Mouse (Mus musculus) kidney, postnatal 0 days (tissue): ENCODE results near the gene Map3k12. TPM values are rescaled to one million over a fixed set of nuclear protein-coding genes. Genes with fewer than 3 reads are reported as not detected.

Experiments
- ATAC-seq: fragments of 200-750 bp; cut with Nextera tagmentation; replicated peaks from 2 replicates; pipeline ENCODE4 v1.8.0; 2017; ENCODE audit warnings: low read depth, moderate number of reproducible peaks, moderate TSS enrichment, moderate library complexity; ENCODE audit not compliant: low FRiP score
- DNase-seq: peaks from one replicate; pipeline ENCODE4 v3.0.0-alpha.2; 2016; ENCODE audit warnings: low spot score
- H3K27ac ChIP-seq: fragments of 300-500 bp; sonication (generic); 2 replicates; pipeline ENCODE4 v1.5.1; 2014; ENCODE audit warnings: mild to moderate bottlenecking
- H3K27me3 ChIP-seq: fragments of 300-500 bp; sonication (generic); 2 replicates; pipeline ENCODE4 v1.6.1; 2014; ENCODE audit warnings: low read length, mixed read lengths; ENCODE audit not compliant: insufficient read depth
- H3K36me3 ChIP-seq: fragments of 300-500 bp; sonication (generic); 2 replicates; pipeline ENCODE4 v1.6.1; 2014; ENCODE audit warnings: low read length, mixed read lengths; ENCODE audit not compliant: insufficient read depth
- H3K4me1 ChIP-seq: fragments of 300-500 bp; sonication (generic); replicated peaks from 2 replicates; pipeline ENCODE4 v1.6.1; 2014; ENCODE audit warnings: antibody characterized with exemption, low read length, mixed read lengths; ENCODE audit not compliant: insufficient read depth
- H3K4me2 ChIP-seq: fragments of 300-500 bp; sonication (generic); 2 replicates; pipeline ENCODE4 v1.6.1; 2014; ENCODE audit warnings: mild to moderate bottlenecking, low read length, moderate library complexity, mixed read lengths
- H3K4me3 ChIP-seq: fragments of 300-500 bp; sonication (generic); replicated peaks from 2 replicates; pipeline ENCODE4 v1.5.1; 2014; ENCODE audit warnings: low read depth, low read length
- H3K9ac ChIP-seq: fragments of 300-500 bp; sonication (generic); 2 replicates; pipeline ENCODE4 v1.6.1; 2014; ENCODE audit warnings: low read depth, low read length
- H3K9me3 ChIP-seq: fragments of 300-500 bp; sonication (generic); replicated peaks from 2 replicates; pipeline ENCODE4 v1.6.1; 2016; ENCODE audit warnings: low read length, inconsistent platforms, mixed read lengths
- CTCF ChIP-seq: IDR thresholded peaks from 2 replicates; pipeline ENCODE4 v1.5.1; 2016; ENCODE audit warnings: antibody characterized with exemption, low read depth, mild to moderate bottlenecking, moderate library complexity
- WGBS: fragments of 180-500 bp; shearing (Covaris S2); extraction: QIAGEN DNeasy Blood & Tissue Kit; methylation state at CpG from one replicate; pipeline ENCODE4 v1.1.7; 2014; 5-methylcytosine and 5-hydroxymethylcytosine counted together
- polyA plus RNA-seq: library from polyadenylated mRNA; unstranded; fragments of >200 nt; fragmentation: Nextera tagmentation; extraction: Ambion mirVana; gene quantifications from 2 replicates; pipeline ENCODE4 v1.2.1, GENCODE M21; 2015

Gene Map3k12
- polyA plus RNA-seq, 1 experiment from 2014 or later: 7.8 TPM

- WGBS: 59% methylated on average over 4 of the region's 4 CpGs
- H3K36me3 ChIP-seq: peaks cover 62% of the 10 kb centered on the region
- DNase-seq: no peak
These were observed 14.7 kb upstream of the Map3k12 start for GRCm38 (mm10) chr15:102531586-102531985.

GRCm38 (mm10) chr15:102530566-102530965 lies 13.7 kb upstream of the Map3k12 start:
- Histone ChIP-seq H3K4me1 (no peaks in the 10 kb centered on the region), H3K9me3 (no peaks in the 10 kb centered on the region), H3K27me3 (no peaks in the 10 kb centered on the region), H3K36me3 (peaks cover 53% of the 10 kb centered on the region), H3K27ac (no peak overlapping the region), H3K4me3 (no peak overlapping the region), H3K9ac (no peak overlapping the region), H3K4me2 (no peak overlapping the region)
- 79% methylated on average over 4 of the region's 4 CpGs for WGBS
- ATAC-seq: no peak
- no peak for TF ChIP-seq CTCF
- DNase-seq: no peak

More at GRCm38 (mm10) chr15:102531586-102531985, 14.7 kb upstream of the Map3k12 start:
- Histone ChIP-seq H3K27me3 (no peaks in the 10 kb centered on the region), H3K9me3 (no peaks in the 10 kb centered on the region), H3K9ac (no peak overlapping the region), H3K4me1 (no peaks in the 10 kb centered on the region), H3K27ac (no peak overlapping the region), H3K4me2 (no peak overlapping the region), H3K4me3 (no peak overlapping the region)
- TF ChIP-seq CTCF: no peak
- ATAC-seq: no peak

DNA sequence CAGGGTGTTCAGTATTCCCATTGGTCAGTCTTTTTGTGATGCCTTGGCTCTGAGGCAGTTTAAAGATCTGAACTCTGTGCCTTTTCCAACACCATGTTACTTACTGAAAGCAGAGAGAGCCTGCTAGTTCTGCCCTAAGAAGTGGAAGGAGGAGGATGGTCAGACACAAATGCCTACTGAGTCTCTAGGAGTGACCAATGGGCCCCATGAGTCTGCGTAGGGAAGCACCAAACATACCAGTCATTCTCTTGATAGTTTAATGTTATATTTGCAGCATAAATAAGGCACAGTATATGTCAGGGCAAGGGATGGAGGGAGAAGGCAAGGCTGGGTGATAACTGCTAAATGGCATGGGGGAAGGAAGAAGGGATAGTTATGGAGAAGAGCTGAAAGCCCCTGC lies 11.5 kb upstream of the Map3k12 start:
- no peak for ATAC-seq
- Histone ChIP-seq H3K4me3 (no peak overlapping the region), H3K27me3 (no peaks in the 10 kb centered on the region), H3K36me3 (peaks cover 45% of the 10 kb centered on the region), H3K27ac (no peak overlapping the region), H3K9ac (no peak overlapping the region), H3K4me1 (no peaks in the 10 kb centered on the region), H3K4me2 (no peak overlapping the region), H3K9me3 (no peaks in the 10 kb centered on the region)
- 100% methylated on average over 1 of the region's 1 CpGs for WGBS
- DNase-seq: no peak
- no peak for TF ChIP-seq CTCF

DNA sequence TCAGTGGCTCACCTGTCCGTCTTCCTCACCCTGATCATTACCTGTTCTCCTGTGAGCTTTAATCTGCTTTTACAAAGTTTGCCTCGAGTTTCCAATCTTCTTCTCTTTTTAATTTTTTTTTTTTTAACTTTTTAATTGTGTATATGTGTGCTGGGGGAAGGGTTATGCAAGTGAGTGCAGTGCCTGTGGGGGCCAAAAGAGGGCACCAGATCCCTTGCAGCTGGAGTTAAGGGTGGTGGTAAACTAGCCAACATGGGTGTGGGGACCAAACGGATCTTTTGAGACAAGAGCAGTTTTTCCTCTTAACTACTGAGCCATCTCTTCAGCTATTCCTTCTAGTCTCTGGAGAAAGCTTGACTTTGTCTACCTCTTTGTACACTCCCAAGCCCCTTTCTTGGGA lies 11.1 kb upstream of the Map3k12 start:
- no peak for DNase-seq
- Histone ChIP-seq H3K9ac (no peak overlapping the region), H3K27me3 (no peaks in the 10 kb centered on the region), H3K4me1 (no peaks in the 10 kb centered on the region), H3K36me3 (peaks cover 42% of the 10 kb centered on the region), H3K27ac (no peak overlapping the region), H3K4me3 (no peak overlapping the region), H3K4me2 (no peak overlapping the region), H3K9me3 (no peaks in the 10 kb centered on the region)
- peak; percentile 52 for TF ChIP-seq CTCF
- 78% methylated on average over 3 of the region's 3 CpGs for WGBS
- no peak for ATAC-seq

DNA sequence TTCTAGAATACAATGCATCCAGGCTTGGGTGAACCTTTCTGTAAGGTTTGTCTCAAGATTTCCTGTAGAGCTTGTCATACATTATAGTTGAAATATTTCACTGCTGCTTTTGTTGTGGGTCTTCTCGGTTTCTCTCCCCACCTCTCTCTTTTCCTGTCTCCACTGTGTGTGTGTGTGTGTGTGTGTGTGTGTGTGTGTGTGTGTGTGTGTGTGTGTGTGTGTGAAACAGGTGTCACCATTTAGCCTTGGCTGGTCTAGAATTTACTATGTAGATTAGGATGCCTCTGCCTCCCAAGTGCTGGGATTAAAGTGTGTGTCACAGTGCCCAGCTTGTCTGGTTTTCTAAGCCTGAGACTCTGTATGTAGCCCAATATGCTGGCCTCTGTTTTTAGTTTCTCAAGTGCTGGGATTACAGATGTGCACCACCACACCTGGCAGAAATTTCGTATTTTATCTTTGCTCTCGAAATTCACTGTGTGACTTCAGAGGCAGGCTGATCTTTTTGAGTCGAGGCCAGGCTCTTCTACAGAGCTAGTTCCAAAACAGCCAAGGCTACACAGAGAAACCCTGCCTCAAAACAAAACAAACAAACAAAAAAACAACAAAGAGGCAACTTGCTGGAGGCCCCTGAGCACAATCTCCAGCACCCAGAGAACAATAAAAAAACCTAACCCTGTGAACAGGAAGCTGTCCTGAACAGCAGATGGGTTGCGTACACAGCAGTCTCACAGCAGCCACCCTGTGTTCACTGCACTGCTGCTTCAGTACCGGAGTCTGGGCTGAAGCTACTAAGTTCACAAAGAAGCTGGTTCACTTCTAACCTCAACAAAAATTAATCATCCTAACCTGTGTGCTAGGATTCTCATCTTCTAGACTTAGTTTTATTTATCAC lies 9.5 kb upstream of the Map3k12 start:
- ATAC-seq (no peak), DNase-seq (no peak)
- Histone ChIP-seq H3K9me3 (no peaks in the 10 kb centered on the region), H3K4me2 (no peak overlapping the region), H3K4me3 (no peak overlapping the region), H3K4me1 (no peaks in the 10 kb centered on the region), H3K9ac (no peak overlapping the region), H3K36me3 (peaks cover 38% of the 10 kb centered on the region), H3K27ac (no peak overlapping the region), H3K27me3 (no peaks in the 10 kb centered on the region)
- WGBS: 62% methylated on average over 6 of the region's 6 CpGs
- no peak for TF ChIP-seq CTCF

DNA sequence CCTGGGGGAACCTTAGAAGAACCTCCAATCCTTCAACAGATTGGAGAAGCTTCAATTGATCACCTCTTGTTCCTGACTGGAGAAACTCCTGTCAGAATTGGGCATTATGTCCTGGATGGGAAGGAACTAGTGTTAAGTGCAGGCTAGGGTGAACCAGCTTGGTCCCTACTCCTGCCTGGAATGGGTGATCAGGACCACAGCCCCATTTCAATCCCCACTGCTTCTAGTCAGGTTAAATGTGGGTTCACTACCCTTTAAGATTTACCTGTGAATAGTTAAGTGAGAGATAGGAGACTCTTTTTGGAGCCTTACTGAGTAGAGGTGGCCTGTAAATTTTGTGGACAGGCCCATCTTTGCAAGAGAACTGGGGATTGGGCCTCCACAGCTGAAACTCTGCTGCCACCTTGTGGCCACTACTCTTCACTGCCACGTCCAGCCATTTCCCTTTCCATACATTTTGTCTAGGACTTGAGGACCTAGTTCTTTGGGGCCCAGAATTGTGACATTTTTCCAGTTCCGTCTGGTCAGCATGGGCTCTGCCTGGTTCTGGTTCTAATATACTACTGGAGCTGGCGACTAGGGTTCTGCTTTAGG lies 8.1 kb upstream of the Map3k12 start, which contains the start of gene Npff:
Npff (minus strand) TSS at position 51 of the 594 bp plus-strand sequence.
- peaks cover 28% of the 10 kb centered on the region for H3K36me3 ChIP-seq
- H3K27me3 ChIP-seq: no peaks in the 10 kb centered on the region
- DNase-seq: peak; percentile 93
- H3K9ac ChIP-seq: no peak within 1 kb of the TSS
- no peaks in the 10 kb centered on the region for H3K9me3 ChIP-seq
- no peak within 1 kb of the TSS for H3K27ac ChIP-seq
- no peak for ATAC-seq
- H3K4me1 ChIP-seq: no peaks in the 10 kb centered on the region
- H3K4me3 ChIP-seq: no peak within 1 kb of the TSS
- 3% methylated on average over 3 of the region's 3 CpGs for WGBS
- peak; percentile 97 for TF ChIP-seq CTCF
- H3K4me2 ChIP-seq: no peak within 1 kb of the TSS
